ENCODE assay signal across 17 mouse cellular contexts in genomic region chr4:105191550-105191949, GRCm38 (mm10). TPM values are rescaled to one million over a fixed set of nuclear protein-coding genes. Genes with fewer than 3 reads are reported as not detected.
DNase-seq lines count a peak whose midpoint lies in the region; ATAC-seq and TF ChIP-seq lines count a peak whose summit lies in the region.
"Had no signal": no experiment of that assay in that cellular context is flagged by ENCODE, and none has a peak within 500 bp of the region (broad histone marks: within the 10 kb centered on the region; RNA-seq: fewer than 3 reads in every experiment).

No protein-coding gene starts in this region.

- no peak overlapping the region for H3K4me2 ChIP-seq in forebrain, embryonic 13.5 days
- no peak overlapping the region for H3K4me2 ChIP-seq in kidney, embryonic 15.5 days
- H3K4me2 ChIP-seq in limb, embryonic 15.5 days, result no peak overlapping the region
- H3K4me2 ChIP-seq: hindbrain, embryonic 14.5 days; liver, embryonic 11.5 days had no signal

- H3K36me3 ChIP-seq in forebrain, embryonic 10.5 days (replicated peaks), result peaks cover 37% of the 10 kb centered on the region
- H3K36me3 ChIP-seq in forebrain, embryonic 13.5 days (ENCODE audit: poor library complexity, severe bottlenecking), result peaks cover 23% of the 10 kb centered on the region
- H3K36me3 ChIP-seq in kidney, embryonic 15.5 days, result peaks cover 18% of the 10 kb centered on the region
- no peaks in the 10 kb centered on the region for H3K36me3 ChIP-seq in ES-Bruce4 (ENCODE audit: control insufficient read depth, insufficient read depth, low read length, poor library complexity, severe bottlenecking)
- H3K36me3 ChIP-seq in limb, embryonic 15.5 days, result peaks cover 21% of the 10 kb centered on the region

- H3K4me1 ChIP-seq in forebrain, embryonic 10.5 days, result peaks cover 92% of the 10 kb centered on the region
- H3K4me1 ChIP-seq in forebrain, embryonic 13.5 days, result peaks cover 73% of the 10 kb centered on the region
- H3K4me1 ChIP-seq in kidney, embryonic 15.5 days, result peaks cover 57% of the 10 kb centered on the region
- H3K4me1 ChIP-seq in ES-Bruce4 (ENCODE audit: control insufficient read depth, insufficient read depth, low read length), result peaks cover 15% of the 10 kb centered on the region
- peaks cover 62% of the 10 kb centered on the region for H3K4me1 ChIP-seq in limb, embryonic 15.5 days

- TF ChIP-seq EP300 in ES-Bruce4 (IDR thresholded peaks at IDR 0.05; ENCODE audit: insufficient read depth, low read depth, low read length), result no peak

- no peak for DNase-seq in forebrain, embryonic 10.5 days (ENCODE audit: extremely low spot score, low spot score)
- DNase-seq in kidney, postnatal 36 days, result no peak
- no peak for DNase-seq in adrenal gland, postnatal 14 days
- no peak for DNase-seq in heart, adult 18-20 months
- DNase-seq: cerebellum, adult 11-12 months; gastrocnemius, postnatal 36 days; kidney, adult 8-10 months; right cerebral cortex, postnatal 4 days had no signal

- no peak for ATAC-seq in forebrain, embryonic 13.5 days
- ATAC-seq in kidney, embryonic 15.5 days (replicated peaks; ENCODE audit: low FRiP score), result no peak
- ATAC-seq in limb, embryonic 15.5 days (ENCODE audit: insufficient number of reproducible peaks, low FRiP score, low TSS enrichment, low read depth), result no peak
- ATAC-seq: lung, postnatal 0 days had no signal

- no peak overlapping the region for H3K9ac ChIP-seq in forebrain, embryonic 13.5 days
- no peak overlapping the region for H3K9ac ChIP-seq in kidney, embryonic 15.5 days
- no peak overlapping the region for H3K9ac ChIP-seq in ES-Bruce4 (ENCODE audit: low read depth, poor library complexity, severe bottlenecking)
- H3K9ac ChIP-seq in limb, embryonic 15.5 days, result no peak overlapping the region
- H3K9ac ChIP-seq: hindbrain, embryonic 14.5 days had no signal

- 78% methylated on average over 5 of the region's 5 CpGs for WGBS in forebrain, embryonic 10.5 days
- WGBS in forebrain, embryonic 13.5 days, result 76% methylated on average over 5 of the region's 5 CpGs
- WGBS in kidney, embryonic 15.5 days, result 64% methylated on average over 5 of the region's 5 CpGs
- 59% methylated on average over 5 of the region's 5 CpGs for WGBS in limb, embryonic 15.5 days

- H3K27me3 ChIP-seq in forebrain, embryonic 10.5 days (ENCODE audit: poor library complexity, severe bottlenecking), result no peaks in the 10 kb centered on the region
- no peaks in the 10 kb centered on the region for H3K27me3 ChIP-seq in forebrain, embryonic 13.5 days
- H3K27me3 ChIP-seq in kidney, embryonic 15.5 days, result no peaks in the 10 kb centered on the region
- no peaks in the 10 kb centered on the region for H3K27me3 ChIP-seq in ES-Bruce4 (ENCODE audit: control insufficient read depth, insufficient read depth, low read length, poor library complexity, severe bottlenecking)
- H3K27me3 ChIP-seq in limb, embryonic 15.5 days, result no peaks in the 10 kb centered on the region
- H3K27me3 ChIP-seq: megakaryocyte, embryonic 14.5 days had no signal

- no peak overlapping the region for H3K4me3 ChIP-seq in forebrain, embryonic 10.5 days
- H3K4me3 ChIP-seq in forebrain, embryonic 13.5 days, result no peak overlapping the region
- H3K4me3 ChIP-seq in kidney, embryonic 15.5 days (replicated peaks), result no peak overlapping the region
- no peak overlapping the region for H3K4me3 ChIP-seq in ES-Bruce4 (ENCODE audit: low read depth, low read length)
- no peak overlapping the region for H3K4me3 ChIP-seq in limb, embryonic 15.5 days
- H3K4me3 ChIP-seq: left cerebral cortex, adult 2 months; megakaryocyte, embryonic 14.5 days had no signal

- H3K9me3 ChIP-seq in forebrain, embryonic 10.5 days, result no peaks in the 10 kb centered on the region
- H3K9me3 ChIP-seq in forebrain, embryonic 13.5 days (replicated peaks), result no peaks in the 10 kb centered on the region; the same call in 1 of the 2 replicates
- no peaks in the 10 kb centered on the region for H3K9me3 ChIP-seq in kidney, embryonic 15.5 days (replicated peaks)
- H3K9me3 ChIP-seq in ES-Bruce4 (replicated peaks; ENCODE audit: control insufficient read depth, insufficient read depth, low read length, poor library complexity, severe bottlenecking), result no peaks in the 10 kb centered on the region
- H3K9me3 ChIP-seq in limb, embryonic 15.5 days, result no peaks in the 10 kb centered on the region
- H3K9me3 ChIP-seq: megakaryocyte, embryonic 14.5 days had no signal

- TF ChIP-seq POLR2A in ES-Bruce4 (IDR thresholded peaks at IDR 0.05; ENCODE audit: insufficient read depth, low read length), result no peak

- TF ChIP-seq CTCF in ES-Bruce4 (IDR thresholded peaks at IDR 0.05; ENCODE audit: low read depth, low read length), result no peak

- H3K27ac ChIP-seq in forebrain, embryonic 10.5 days, result peak overlapping the region; percentile 58; the same call in 1 of the 2 replicates
- H3K27ac ChIP-seq in forebrain, embryonic 13.5 days, result no peak overlapping the region
- H3K27ac ChIP-seq in kidney, embryonic 15.5 days, result peak overlapping the region; percentile 72
- H3K27ac ChIP-seq in ES-Bruce4 (ENCODE audit: insufficient read depth, low read length), result peak overlapping the region; percentile 45
- 0 out of 2 replicates have a peak overlapping the region, but pooled peaks have one; percentile 18 for H3K27ac ChIP-seq in limb, embryonic 15.5 days
- H3K27ac ChIP-seq: hindbrain, embryonic 14.5 days had no signal

RNA-seq across cellular contexts. Expression of gene Plpp3, which starts 34.4 kb away (rescaled TPM):
- polyA plus RNA-seq in forebrain, embryonic 10.5 days (2016; fragmentation: Nextera tagmentation; extraction: Ambion mirVana), result 57.2 and 59.4 TPM in 2 replicates
- 85.7 and 87.9 TPM in 2 replicates for polyA plus RNA-seq in forebrain, embryonic 13.5 days (2015; fragmentation: Nextera tagmentation; extraction: Ambion mirVana)
- 58.2 and 65.5 TPM in 2 replicates for polyA plus RNA-seq in kidney, embryonic 15.5 days (2015; fragmentation: Nextera tagmentation; extraction: Ambion mirVana)
- polyA plus RNA-seq in ES-Bruce4 (2011; ENCODE audit: insufficient read depth, insufficient read length, low read depth, missing spikeins), result 16.1 and 17.5 TPM in 2 replicates
- 143 and 150 TPM in 2 replicates for polyA plus RNA-seq in limb, embryonic 15.5 days (2015; fragmentation: Nextera tagmentation; extraction: Ambion mirVana)
- total RNA-seq in adrenal gland, postnatal 14 days (2021), result 190 and 195 TPM in 2 replicates
- total RNA-seq in heart, adult 18-20 months (2021), result 10 to 100 TPM; 56.4 to 57.5 TPM
